16 mouse cellular contexts compared by ENCODE assay signal in genomic region chr7:143186378-143186777, GRCm38 (mm10).
DNase-seq lines count a peak whose midpoint lies in the region; ATAC-seq and TF ChIP-seq lines count a peak whose summit lies in the region.
"Had no signal": no experiment of that assay in that cellular context is flagged by ENCODE, and none has a peak within 500 bp of the region (broad histone marks: within the 10 kb centered on the region; RNA-seq: fewer than 3 reads in every experiment).

No protein-coding gene starts in this region.

- H3K36me3 ChIP-seq in intestine, embryonic 14.5 days (ENCODE audit: control insufficient read depth, insufficient read depth, low read length): no peaks in the 10 kb centered on the region
- H3K36me3 ChIP-seq in intestine, postnatal 0 days (ENCODE audit: control insufficient read depth, insufficient read depth): no peaks in the 10 kb centered on the region; the same call in 1 of the 2 replicates

- WGBS in intestine, embryonic 14.5 days: 80% methylated on average over 10 of the region's 10 CpGs
- WGBS in intestine, postnatal 0 days: 83% methylated on average over 10 of the region's 10 CpGs

- no peak for TF ChIP-seq CTCF in gastrocnemius, adult 2 months (IDR thresholded peaks at IDR 0.05)
- no peak for TF ChIP-seq CTCF in intestine, postnatal 0 days (IDR thresholded peaks at IDR 0.05; ENCODE audit: low read depth)

- no peak overlapping the region for H3K9ac ChIP-seq in intestine, embryonic 14.5 days (ENCODE audit: low read length)
- H3K9ac ChIP-seq in intestine, postnatal 0 days (ENCODE audit: low read depth, low read length): no peak overlapping the region

- H3K4me3 ChIP-seq in gastrocnemius, adult 2 months: no peak overlapping the region
- H3K4me3 ChIP-seq in intestine, embryonic 14.5 days (ENCODE audit: low read depth, low read length): no peak overlapping the region
- H3K4me3 ChIP-seq in intestine, postnatal 0 days (ENCODE audit: low read depth, low read length): no peak overlapping the region

- no peak for ATAC-seq in intestine, embryonic 14.5 days (replicated peaks; ENCODE audit: low FRiP score, low TSS enrichment, low read depth)
- ATAC-seq in intestine, postnatal 0 days: no peak

- H3K4me1 ChIP-seq in intestine, embryonic 14.5 days (replicated peaks; ENCODE audit: control insufficient read depth, insufficient read depth, low read length): no peaks in the 10 kb centered on the region
- H3K4me1 ChIP-seq in intestine, postnatal 0 days (replicated peaks; ENCODE audit: control insufficient read depth, insufficient read depth, low read length): no peaks in the 10 kb centered on the region

- H3K27ac ChIP-seq in gastrocnemius, adult 2 months: no peak overlapping the region
- no peak overlapping the region for H3K27ac ChIP-seq in intestine, embryonic 14.5 days (ENCODE audit: low read depth)
- H3K27ac ChIP-seq in intestine, postnatal 0 days (ENCODE audit: low read depth, low read length): no peak overlapping the region

- H3K27me3 ChIP-seq in intestine, embryonic 14.5 days (replicated peaks; ENCODE audit: control insufficient read depth, insufficient read depth, low read length): no peaks in the 10 kb centered on the region
- H3K27me3 ChIP-seq in intestine, postnatal 0 days (replicated peaks; ENCODE audit: control insufficient read depth, insufficient read depth, low read length): no peaks in the 10 kb centered on the region

- peak; percentile 29 for DNase-seq in gastrocnemius, postnatal 14 days
- no peak for DNase-seq in gastrocnemius, adult 2 months
- peak; percentile 43 for DNase-seq in intestine, embryonic 14.5 days (ENCODE audit: low spot score)
- peak; percentile 39 for DNase-seq in testis, postnatal 10 days (ENCODE audit: low spot score)
- no peak for DNase-seq in testis, postnatal 14 days (ENCODE audit: low spot score)
- DNase-seq in cerebellum, adult 9-11 months: no peak
- no peak for DNase-seq in left cerebral cortex, adult 9 months (ENCODE audit: low spot score in 2 of 2)
- DNase-seq: adrenal gland, postnatal 25 days; cerebellum, postnatal 14 days; gastrocnemius, postnatal 36 days; kidney, adult 18-20 months; kidney, postnatal 14 days; layer of hippocampus, adult 9-11 months; lung, postnatal 10 days; thymus, adult 2 months had no signal

- H3K4me2 ChIP-seq in intestine, embryonic 14.5 days (ENCODE audit: low read length): no peak overlapping the region
- no peak overlapping the region for H3K4me2 ChIP-seq in intestine, postnatal 0 days (replicated peaks; ENCODE audit: low read depth)

- H3K9me3 ChIP-seq in intestine, embryonic 14.5 days (ENCODE audit: control insufficient read depth, low read length): no peaks in the 10 kb centered on the region
- no peaks in the 10 kb centered on the region for H3K9me3 ChIP-seq in intestine, postnatal 0 days (ENCODE audit: control insufficient read depth)

- intact Hi-C loops in gastrocnemius, postnatal 14 days (cut with DNase I; ENCODE audit: low total_unique reads): no loop called here
- intact Hi-C loops in gastrocnemius, adult 2 months (cut with DNase I): no loop called here

Comparison
In these comparisons a context has a peak if more than half of its experiments do, and no peak if none do; other contexts are left out.
1. DNase-seq: peak in gastrocnemius, postnatal 14 days (single experiment), intestine, embryonic 14.5 days (single experiment) and testis, postnatal 10 days (single experiment); none in gastrocnemius, adult 2 months (single experiment), testis, postnatal 14 days (single experiment), cerebellum, adult 9-11 months (single experiment) and left cerebral cortex, adult 9 months (0 of 2).